Mouse (Mus musculus): Measurements from ENCODE around the gene Mlst8. TPM values are rescaled to one million over a fixed set of nuclear protein-coding genes. Genes with fewer than 3 reads are reported as not detected.
A peak's percentile ranks its signal among the peaks of the same experiment; 100 is the strongest.

Gene Mlst8
- total and polyA plus RNA-seq, 3 experiments = 35.4 to 57.3 TPM; not detected in 1

DNA sequence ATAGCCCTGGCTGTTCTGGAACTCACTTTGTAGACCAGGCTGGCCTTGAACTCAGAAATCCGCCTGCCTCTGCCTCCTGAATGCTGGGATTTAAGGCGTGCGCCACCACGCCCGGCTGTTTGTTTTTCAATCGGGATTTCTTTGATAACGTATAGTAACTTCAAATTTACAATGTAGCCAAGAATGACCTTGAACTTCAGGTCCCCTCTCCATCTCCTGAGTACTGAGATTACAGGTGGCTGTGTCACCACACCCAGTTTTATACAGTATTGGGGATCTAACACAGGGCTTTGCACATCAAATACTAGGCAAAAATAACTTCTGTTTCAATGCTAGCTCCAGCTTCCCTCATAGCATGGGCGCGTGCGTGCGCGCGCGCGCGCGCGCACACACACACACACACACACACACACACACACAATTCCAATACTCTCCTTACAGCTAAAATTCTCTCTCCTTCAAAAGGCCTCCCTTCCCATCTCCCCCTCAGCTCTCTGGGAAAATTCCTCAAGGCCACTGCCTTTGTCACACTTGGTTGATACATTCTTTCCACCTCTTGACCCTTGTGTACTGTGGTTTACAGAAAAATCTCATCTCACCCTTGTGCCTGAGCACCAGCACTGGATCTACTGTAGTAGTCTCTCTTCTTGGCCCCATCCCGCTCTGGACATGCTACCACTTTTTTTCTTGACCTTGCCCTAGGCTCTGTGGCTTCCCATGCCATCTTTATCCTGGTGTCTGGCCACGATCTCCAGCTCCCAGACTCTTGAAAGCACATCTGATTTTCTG, 2.3 kb upstream of the Mlst8 start:
- Histone ChIP-seq H3K4me1 (ENCODE audit: control insufficient read depth in 1 of 2, insufficient read depth in 2 of 2, low read length in 2 of 2) (peaks cover 0 to 13% of the 10 kb centered on the region in 2 experiments; a peak in 3 of 4 replicates), H3K36me3 (ENCODE audit: control insufficient read depth in 1 of 2, insufficient read depth in 2 of 2, low read length in 2 of 2) (peaks cover 0 to 8% of the 10 kb centered on the region in 2 experiments; a peak in 2 of 4 replicates), H3K9me3 (replicated peaks; ENCODE audit: insufficient read depth, low read length) (no peaks in the 10 kb centered on the region), H3K27me3 (ENCODE audit: control insufficient read depth in 1 of 2, insufficient read depth in 2 of 2, low read length in 2 of 2) (no peaks in the 10 kb centered on the region; a peak in 1 of 4 replicates), H3K27ac (ENCODE audit: control insufficient read depth, low read depth, low read length) (no peak overlapping the region), H3K4me3 (ENCODE audit: control insufficient read depth in 1 of 2, insufficient read depth in 1 of 2, low read depth in 2 of 2, low read length in 2 of 2) (no peak overlapping the region), H3K79me2 (ENCODE audit: control insufficient read depth, insufficient read depth, low read length, poor library complexity) (peaks cover 7% of the 10 kb centered on the region), H3K9ac (ENCODE audit: control insufficient read depth, low read depth, low read length, poor library complexity, severe bottlenecking) (no peak overlapping the region)
- no peak for TF ChIP-seq CHD1 (IDR thresholded peaks at IDR 0.05; ENCODE audit: low read depth, low read length)
- no peak for TF ChIP-seq E2F4 (IDR thresholded peaks at IDR 0.05; ENCODE audit: borderline replicate concordance, low read depth, low read length)
- no peak for TF ChIP-seq MYB (IDR thresholded peaks at IDR 0.05; ENCODE audit: low read depth, low read length)
- no peak for TF ChIP-seq TCF12 (IDR thresholded peaks at IDR 0.05; ENCODE audit: low read depth, low read length)
- no peak for TF ChIP-seq KAT2A (conservative IDR thresholded peaks at IDR 0.05; ENCODE audit: low read depth, low read length)
- no peak for TF ChIP-seq ZC3H11A (IDR thresholded peaks at IDR 0.05; ENCODE audit: low read depth, low read length)
- no peak for TF ChIP-seq GATA1 (IDR thresholded peaks at IDR 0.05; ENCODE audit: low read depth, low read length)
- DNase-seq (ENCODE audit: low read depth, low spot score) = no peak

DNA sequence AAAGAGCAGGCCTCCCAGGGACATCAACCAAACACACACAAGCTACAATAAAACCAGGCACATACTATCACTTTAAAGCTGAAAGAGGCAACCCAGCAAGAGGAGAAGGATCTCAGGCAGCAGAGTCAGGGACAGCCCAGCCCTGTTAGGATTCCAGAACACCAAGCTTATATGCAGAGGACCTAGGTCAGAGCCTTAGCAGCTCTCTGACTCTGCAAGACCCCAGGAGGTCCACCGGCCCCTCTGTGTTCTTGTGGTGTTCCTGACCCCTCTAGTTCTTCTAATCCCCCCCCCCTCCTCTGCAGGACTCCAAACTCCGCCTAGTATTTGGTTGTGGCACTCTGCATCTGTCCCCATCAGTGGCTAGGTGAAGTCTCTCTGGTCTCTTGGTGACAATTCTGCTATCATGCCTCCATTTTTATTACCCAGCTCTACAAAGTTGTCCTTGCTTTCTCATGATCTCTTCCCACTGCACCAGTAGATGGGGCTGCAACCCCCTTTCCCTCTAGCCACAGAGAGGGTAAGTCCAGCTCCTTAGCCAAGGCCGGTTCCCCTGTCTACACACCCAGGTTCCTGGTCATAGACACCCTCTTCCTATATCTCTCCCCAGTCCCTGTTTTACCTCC, 1.4 kb upstream of the Mlst8 start:
- peak overlapping the region; percentile 53 for H3K9ac ChIP-seq (ENCODE audit: control insufficient read depth, low read depth, low read length, poor library complexity, severe bottlenecking)
- DNase-seq (ENCODE audit: low read depth, low spot score) = peak; percentile 72
- peak overlapping the region; percentile 2 to 3; a peak in 2 of 4 replicates for H3K4me3 ChIP-seq (ENCODE audit: control insufficient read depth in 1 of 2, insufficient read depth in 1 of 2, low read depth in 2 of 2, low read length in 2 of 2)
- peaks cover 0 to 8% of the 10 kb centered on the region in 2 experiments; a peak in 2 of 4 replicates for H3K36me3 ChIP-seq (ENCODE audit: control insufficient read depth in 1 of 2, insufficient read depth in 2 of 2, low read length in 2 of 2)
- H3K4me1 ChIP-seq (ENCODE audit: control insufficient read depth in 1 of 2, insufficient read depth in 2 of 2, low read length in 2 of 2) = peaks cover 0 to 13% of the 10 kb centered on the region in 2 experiments; a peak in 3 of 4 replicates
- H3K9me3 ChIP-seq (replicated peaks; ENCODE audit: insufficient read depth, low read length) = no peaks in the 10 kb centered on the region
- H3K79me2 ChIP-seq (ENCODE audit: control insufficient read depth, insufficient read depth, low read length, poor library complexity) = peaks cover 7% of the 10 kb centered on the region
- peak overlapping the region; percentile 31 for H3K27ac ChIP-seq (ENCODE audit: control insufficient read depth, low read depth, low read length)
- no peaks in the 10 kb centered on the region for H3K27me3 ChIP-seq (ENCODE audit: control insufficient read depth in 1 of 2, insufficient read depth in 2 of 2, low read length in 2 of 2)
- TF ChIP-seq MAZ (IDR thresholded peaks at IDR 0.05; ENCODE audit: low read depth, low read length) (peak; percentile 61; the same call in 1 of the 2 replicates), CTCF (IDR thresholded peaks at IDR 0.05 in 2 of 3, conservative IDR thresholded peaks at IDR 0.05 in 1 of 3; ENCODE audit: control insufficient read depth in 1 of 3, insufficient read depth in 1 of 3, low read depth in 2 of 3, low read length in 3 of 3, poor library complexity in 1 of 3, severe bottlenecking in 1 of 3) (peak; percentile 12 to 36 (median 24); a peak in 2 of 6 replicates), MYC (IDR thresholded peaks at IDR 0.05; ENCODE audit: low read depth, low read length) (no peak), ZKSCAN1 (IDR thresholded peaks at IDR 0.05; ENCODE audit: low read depth, low read length) (no peak), MXI1 (IDR thresholded peaks at IDR 0.05; ENCODE audit: low read depth, low read length) (0 out of 2 replicates have a peak, but pooled peaks have one; percentile 22), TBP (IDR thresholded peaks at IDR 0.05; ENCODE audit: low read depth, low read length) (no peak)

Measured in MEL (cell line).